Mouse (Mus musculus) skeletal muscle tissue, adult 2 months (tissue): ENCODE data around the gene 2210418O10Rik.
"Not testable (repeated sequence)": the region's sequence is repeated elsewhere in the genome, so short reads cannot be mapped to it uniquely, and the experiment has no call there.

Experiments used
- DNase-seq: peaks from one replicate; pipeline ENCODE4 v3.0.0-alpha.2; 2012; ENCODE audit warnings: low read depth, low spot score

2210418O10Rik gene

GRCm38 (mm10) chr2:176226269-176226668 is at the start of gene 2210418O10Rik:
Gene 2210418O10Rik (plus strand): TSS chr2:176226569.
- DNase-seq, result not testable (repeated sequence)

DNA sequence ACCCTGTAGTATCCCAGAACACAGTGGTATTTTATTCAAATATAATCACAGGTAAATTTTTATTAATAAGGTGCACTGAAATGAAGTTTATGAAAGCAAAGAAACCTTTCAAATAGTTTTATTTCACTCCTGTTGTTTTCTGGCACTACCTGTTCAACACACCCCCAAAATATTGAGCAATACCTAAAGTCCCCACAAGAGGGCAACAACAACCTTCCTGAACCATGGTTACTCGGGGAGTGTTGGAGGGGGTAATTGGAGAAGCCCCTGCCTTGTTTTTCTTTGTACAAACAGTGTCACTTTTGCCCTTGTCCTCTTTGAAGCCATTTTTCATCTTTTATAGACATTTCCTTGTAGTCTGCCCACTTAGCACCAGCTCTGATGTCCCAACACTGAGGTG is 22.1 kb downstream of the 2210418O10Rik start:
- not testable (repeated sequence) for DNase-seq
